Mouse (Mus musculus): ENCODE measurements around the gene Nkg7.

DNA sequence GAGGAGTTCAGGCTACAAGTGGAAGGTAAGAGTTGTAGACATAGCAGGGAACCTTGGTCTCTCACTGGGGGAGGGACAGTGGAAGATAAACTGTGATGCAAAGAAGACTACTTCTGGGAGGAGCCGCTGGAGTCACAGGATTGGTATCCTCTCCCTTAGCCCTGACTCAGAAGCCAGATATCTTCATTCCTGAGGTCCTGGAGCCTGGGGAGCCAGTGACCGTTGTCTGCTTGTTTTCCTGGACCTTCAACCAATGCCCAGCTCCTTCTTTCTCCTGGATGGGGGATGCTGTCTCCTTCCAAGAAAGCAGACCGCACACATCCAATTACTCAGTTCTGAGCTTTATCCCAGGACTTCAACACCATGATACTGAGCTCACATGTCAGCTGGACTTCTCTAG lies 27.8 kb upstream of the Nkg7 start:
- TF ChIP-seq CHD2 (IDR thresholded peaks at IDR 0.05; ENCODE audit: low read depth, low read length) (no peak), ZNF384 (IDR thresholded peaks at IDR 0.05; ENCODE audit: low read depth, low read length) (no peak), MAFK (IDR thresholded peaks at IDR 0.05; ENCODE audit: insufficient read depth, low read depth, low read length) (no peak)
